Mouse (Mus musculus) intestine, postnatal 0 days (tissue): ENCODE measurements at regions not wholly inside any gene's neighbourhood (a gene's known extent, or its start where the extent isn't known, plus 50 kb on each side); places are given as distances from the start of the nearest gene placed in this dataset.

Experiments
- ATAC-seq: fragments of 200-750 bp; cut with Nextera tagmentation; 2 replicates; pipeline ENCODE4 v1.8.0; 2017; ENCODE audit warnings: mild to moderate bottlenecking, moderate TSS enrichment, moderate library complexity
- H3K27ac ChIP-seq: fragments of 300-500 bp; sonication (generic); 2 replicates; pipeline ENCODE4 v1.5.1; 2014; ENCODE audit warnings: mild to moderate bottlenecking, low read depth, low read length, moderate library complexity
- H3K27me3 ChIP-seq: fragments of 300-500 bp; sonication (generic); replicated peaks from 2 replicates; pipeline ENCODE4 v1.6.1; 2014; ENCODE audit warnings: low read length, mixed read lengths; ENCODE audit not compliant: control insufficient read depth, insufficient read depth
- H3K36me3 ChIP-seq: fragments of 300-500 bp; sonication (generic); 2 replicates; pipeline ENCODE4 v1.6.1; 2014; ENCODE audit warnings: mild to moderate bottlenecking, moderate library complexity; ENCODE audit not compliant: control insufficient read depth, insufficient read depth
- H3K4me1 ChIP-seq: fragments of 300-500 bp; sonication (generic); replicated peaks from 2 replicates; pipeline ENCODE4 v1.6.1; 2014; ENCODE audit warnings: antibody characterized with exemption, low read length, mixed read lengths; ENCODE audit not compliant: control insufficient read depth, insufficient read depth
- H3K4me2 ChIP-seq: fragments of 300-500 bp; sonication (generic); replicated peaks from 2 replicates; pipeline ENCODE4 v1.6.1; 2014; ENCODE audit warnings: low read depth, mild to moderate bottlenecking, moderate library complexity
- H3K4me3 ChIP-seq: fragments of 300-500 bp; sonication (generic); 2 replicates; pipeline ENCODE4 v1.5.1; 2014; ENCODE audit warnings: low read depth, low read length
- H3K9ac ChIP-seq: fragments of 300-500 bp; sonication (generic); 2 replicates; pipeline ENCODE4 v1.6.1; 2014; ENCODE audit warnings: mild to moderate bottlenecking, low read depth, low read length
- H3K9me3 ChIP-seq: fragments of 300-500 bp; sonication (generic); 2 replicates; pipeline ENCODE4 v1.6.1; 2016; ENCODE audit warnings: mixed run types; ENCODE audit not compliant: control insufficient read depth
- CTCF ChIP-seq: sonication (generic); IDR thresholded peaks from 2 replicates; pipeline ENCODE4 v1.5.1; 2016; ENCODE audit warnings: low read depth, mild to moderate bottlenecking, control low read depth, antibody characterized with exemption, moderate library complexity
- WGBS: fragments of 180-500 bp; shearing (Covaris S2); extraction: QIAGEN DNeasy Blood & Tissue Kit; methylation state at CpG from one replicate; pipeline ENCODE4 v1.1.7; 2014; 5-methylcytosine and 5-hydroxymethylcytosine counted together

GRCm38 (mm10) chr4:137118332-137118715 lies 69.7 kb upstream of the Zbtb40 start:
- TF ChIP-seq CTCF = no peak
- Histone ChIP-seq H3K27me3 (no peaks in the 10 kb centered on the region; the same call in 1 of the 2 replicates), H3K4me2 (peak overlapping the region; percentile 68), H3K9me3 (no peaks in the 10 kb centered on the region), H3K4me1 (0 out of 2 replicates have a peak, but pooled peaks cover 5% of the 10 kb centered on the region), H3K27ac (no peak overlapping the region), H3K4me3 (peak overlapping the region; percentile 22; the same call in 1 of the 2 replicates), H3K9ac (no peak overlapping the region), H3K36me3 (no peaks in the 10 kb centered on the region)
- 15% methylated on average over 10 of the region's 10 CpGs for WGBS
- 0 out of 2 replicates have a peak, but pooled peaks have one; percentile 16 for ATAC-seq

GRCm38 (mm10) chr4:137117471-137118331 lies 69.1 kb upstream of the Zbtb40 start:
- 0 out of 2 replicates have a peak, but pooled peaks cover 5% of the 10 kb centered on the region for H3K4me1 ChIP-seq
- H3K9me3 ChIP-seq = no peaks in the 10 kb centered on the region
- H3K36me3 ChIP-seq = no peaks in the 10 kb centered on the region
- no peak overlapping the region for H3K9ac ChIP-seq
- peak; percentile 66; the same call in 1 of the 2 replicates for ATAC-seq
- H3K4me3 ChIP-seq = peak overlapping the region; percentile 22; the same call in 1 of the 2 replicates
- H3K27me3 ChIP-seq = no peaks in the 10 kb centered on the region; the same call in 1 of the 2 replicates
- no peak overlapping the region for H3K27ac ChIP-seq
- TF ChIP-seq CTCF = 0 out of 2 replicates have a peak, but pooled peaks have one; percentile 9
- peak overlapping the region; percentile 68 for H3K4me2 ChIP-seq
- WGBS = 2% methylated on average over 26 of the region's 27 CpGs

- no peak overlapping the region for H3K27ac ChIP-seq
- WGBS = 82% methylated on average over 14 of the region's 14 CpGs
Measured at GRCm38 (mm10) chr4:137115062-137115461, 66.5 kb upstream of the Zbtb40 start.

GRCm38 (mm10) chr4:137110276-137110675 lies 61.7 kb upstream of the Zbtb40 start:
- WGBS = 69% methylated on average over 10 of the region's 10 CpGs
- Histone ChIP-seq H3K4me3 (no peak overlapping the region), H3K4me1 (no peaks in the 10 kb centered on the region), H3K36me3 (no peaks in the 10 kb centered on the region), H3K27me3 (no peaks in the 10 kb centered on the region), H3K27ac (no peak overlapping the region), H3K4me2 (no peak overlapping the region), H3K9ac (no peak overlapping the region), H3K9me3 (no peaks in the 10 kb centered on the region)
- TF ChIP-seq CTCF = no peak
- ATAC-seq = no peak

More at GRCm38 (mm10) chr4:137115062-137115461, 66.5 kb upstream of the Zbtb40 start:
- H3K9ac ChIP-seq = no peak overlapping the region
- H3K36me3 ChIP-seq = no peaks in the 10 kb centered on the region
- H3K4me2 ChIP-seq = no peak overlapping the region
- no peak for TF ChIP-seq CTCF
- no peaks in the 10 kb centered on the region for H3K9me3 ChIP-seq
- no peaks in the 10 kb centered on the region; the same call in 1 of the 2 replicates for H3K27me3 ChIP-seq
- no peak for ATAC-seq
- H3K4me3 ChIP-seq = no peak overlapping the region
- H3K4me1 ChIP-seq = 0 out of 2 replicates have a peak, but pooled peaks cover 5% of the 10 kb centered on the region

GRCm38 (mm10) chr4:137104447-137105044 lies 55.9 kb upstream of the Zbtb40 start:
- H3K4me1 ChIP-seq = no peaks in the 10 kb centered on the region
- no peaks in the 10 kb centered on the region for H3K9me3 ChIP-seq
- no peak overlapping the region for H3K9ac ChIP-seq
- no peak overlapping the region for H3K27ac ChIP-seq
- H3K27me3 ChIP-seq = no peaks in the 10 kb centered on the region
- H3K4me2 ChIP-seq = no peak overlapping the region
- no peaks in the 10 kb centered on the region for H3K36me3 ChIP-seq
- no peak for TF ChIP-seq CTCF
- 78% methylated on average over 10 of the region's 10 CpGs for WGBS
- no peak for ATAC-seq
- H3K4me3 ChIP-seq = no peak overlapping the region

GRCm38 (mm10) chr4:137101169-137101568 lies 52.6 kb upstream of the Zbtb40 start:
- WGBS = 72% methylated on average over 12 of the region's 12 CpGs
- no peak for ATAC-seq
- Histone ChIP-seq H3K9me3 (no peaks in the 10 kb centered on the region), H3K27ac (no peak overlapping the region), H3K4me1 (no peaks in the 10 kb centered on the region), H3K36me3 (no peaks in the 10 kb centered on the region), H3K4me3 (no peak overlapping the region), H3K4me2 (no peak overlapping the region), H3K27me3 (no peaks in the 10 kb centered on the region), H3K9ac (no peak overlapping the region)
- TF ChIP-seq CTCF = no peak
